Mouse (Mus musculus): ENCODE results near the gene Myo9b.

GRCm38 (mm10) chr8:71290211-71290610 is 17.7 kb downstream of the Myo9b start:
- TF ChIP-seq CTCF (IDR thresholded peaks at IDR 0.05; ENCODE audit: low read depth, low read length) (no peak), POLR2AphosphoS5 (IDR thresholded peaks at IDR 0.05; ENCODE audit: insufficient replicate concordance, low read depth, low read length) (no peak), TAL1 (conservative IDR thresholded peaks at IDR 0.05; ENCODE audit: low read depth, low read length) (no peak), GATA1 (IDR thresholded peaks at IDR 0.05; ENCODE audit: borderline replicate concordance, low read length) (no peak)

Measured in G1E (cell line).